Mouse (Mus musculus) CH12.LX (cell line): ENCODE measurements around the gene Hexim2. TPM values are rescaled to one million over a fixed set of nuclear protein-coding genes. Genes with fewer than 3 reads are reported as not detected.

Experiments used
- DNase-seq: peaks from one replicate; pipeline ENCODE4 v3.0.0-alpha.2; 2013; ENCODE audit errors: extremely low read depth
- H3K27ac ChIP-seq: 2 replicates; pipeline ENCODE4 v1.5.1; 2012; ENCODE audit warnings: low read depth, mild to moderate bottlenecking, control low read depth, moderate library complexity; ENCODE audit not compliant: insufficient read depth
- H3K27me3 ChIP-seq: replicated peaks from 2 replicates; pipeline ENCODE3; 2012; ENCODE audit warnings: inconsistent platforms
- H3K36me3 ChIP-seq, 2 experiments: replicated peaks in 1 of 2; 2 replicates each; pipeline versions ENCODE3 to v1.6.1; 2012; ENCODE audit warnings: inconsistent platforms in 1 of 2, low read length in 1 of 2, mild to moderate bottlenecking in 1 of 2, mixed read lengths in 1 of 2, moderate library complexity in 1 of 2; ENCODE audit not compliant: control insufficient read depth in 1 of 2, insufficient read depth in 1 of 2
- H3K4me1 ChIP-seq, 2 experiments: 2 replicates each; pipeline ENCODE4 v1.6.1; 2012; ENCODE audit warnings: inconsistent platforms in 1 of 2, moderate library complexity in 1 of 2; ENCODE audit not compliant: insufficient read depth in 2 of 2, control insufficient read depth in 1 of 2
- H3K4me2 ChIP-seq: 2 replicates; pipeline ENCODE4 v1.6.1; 2012; ENCODE audit warnings: low read depth, mild to moderate bottlenecking, control low read depth; ENCODE audit not compliant: poor library complexity, insufficient read depth, severe bottlenecking
- H3K4me3 ChIP-seq, 3 experiments: fragments of 150-350 bp in 1 of 3; sonication (generic) in 1 of 3; replicated peaks in 1 of 3; 2 replicates each; pipeline versions ENCODE3 to v1.5.1; 2011 to 2012; ENCODE audit warnings: low read depth in 2 of 3, low read length in 2 of 3, mild to moderate bottlenecking in 2 of 3, moderate library complexity in 2 of 3, control low read depth in 1 of 3, improper control_type of control experiment in 1 of 3, inconsistent platforms in 1 of 3, mixed read lengths in 1 of 3; ENCODE audit not compliant: poor library complexity in 1 of 3
- H3K79me2 ChIP-seq: replicated peaks from 2 replicates; pipeline ENCODE4 v1.6.1; 2012; ENCODE audit warnings: mild to moderate bottlenecking, moderate library complexity; ENCODE audit not compliant: control insufficient read depth, poor library complexity, insufficient read depth, severe bottlenecking; ENCODE audit errors: extremely low read depth
- H3K9ac ChIP-seq: 2 replicates; pipeline ENCODE4 v1.6.1; 2012; ENCODE audit warnings: low read depth, mild to moderate bottlenecking, control low read depth, moderate library complexity; ENCODE audit not compliant: insufficient read depth
- H3K9me3 ChIP-seq: replicated peaks from 2 replicates; pipeline ENCODE3; 2012; ENCODE audit warnings: low read length, inconsistent platforms, mixed read lengths
- BHLHE40 ChIP-seq: IDR thresholded peaks from 2 replicates; pipeline ENCODE4 v1.6.1; 2011; ENCODE audit warnings: mild to moderate bottlenecking, low read depth, low read length, improper control_type of control experiment
- CHD1 ChIP-seq: IDR thresholded peaks from 2 replicates; pipeline ENCODE4 v1.6.1; 2012; ENCODE audit warnings: low read depth, low read length, improper control_type of control experiment, inconsistent platforms
- ELF1 ChIP-seq: IDR thresholded peaks from 2 replicates; pipeline ENCODE4 v1.6.1; 2014; ENCODE audit warnings: low read depth, mild to moderate bottlenecking, inconsistent platforms, low read length, improper control_type of control experiment
- EP300 ChIP-seq: IDR thresholded peaks from 2 replicates; pipeline ENCODE4 v1.6.1; 2011; ENCODE audit warnings: low read length, improper control_type of control experiment
- ETS1 ChIP-seq: conservative IDR thresholded peaks from 2 replicates; pipeline ENCODE4 v1.6.1; 2012; ENCODE audit warnings: low read depth, mild to moderate bottlenecking, inconsistent platforms, low read length, improper control_type of control experiment, moderate library complexity
- GABPA ChIP-seq: IDR thresholded peaks from 2 replicates; pipeline ENCODE4 v1.6.1; 2012; ENCODE audit warnings: low read depth, low read length, improper control_type of control experiment, inconsistent platforms; ENCODE audit not compliant: insufficient replicate concordance
- HCFC1 ChIP-seq: IDR thresholded peaks from 2 replicates; pipeline ENCODE4 v1.6.1; 2012; ENCODE audit warnings: low read depth, mild to moderate bottlenecking, inconsistent platforms, low read length, improper control_type of control experiment
- IRF4 ChIP-seq: IDR thresholded peaks from 2 replicates; pipeline ENCODE4 v1.6.1; 2014; ENCODE audit warnings: low read depth, mild to moderate bottlenecking, inconsistent platforms, low read length, improper control_type of control experiment
- JUN ChIP-seq: IDR thresholded peaks from 2 replicates; pipeline ENCODE4 v1.6.1; 2011; ENCODE audit warnings: low read depth, mild to moderate bottlenecking, low read length, improper control_type of control experiment, moderate library complexity; ENCODE audit not compliant: insufficient read depth
- JUND ChIP-seq: conservative IDR thresholded peaks from 2 replicates; pipeline ENCODE4 v1.6.1; 2011; ENCODE audit warnings: low read depth, low read length, improper control_type of control experiment
- KAT2A ChIP-seq: IDR thresholded peaks from 2 replicates; pipeline ENCODE4 v1.6.1; 2012; ENCODE audit warnings: low read length, improper control_type of control experiment, inconsistent platforms; ENCODE audit not compliant: insufficient replicate concordance
- MAZ ChIP-seq: IDR thresholded peaks from 2 replicates; pipeline ENCODE4 v1.6.1; 2012; ENCODE audit warnings: low read depth, mild to moderate bottlenecking, inconsistent platforms, low read length, improper control_type of control experiment, moderate library complexity
- MEF2A ChIP-seq: IDR thresholded peaks from 2 replicates; pipeline ENCODE4 v1.6.1; 2014; ENCODE audit warnings: low read depth, mild to moderate bottlenecking, inconsistent platforms, low read length, improper control_type of control experiment, borderline replicate concordance
- MXI1 ChIP-seq: IDR thresholded peaks from 2 replicates; pipeline ENCODE4 v1.6.1; 2011; ENCODE audit warnings: mild to moderate bottlenecking, low read depth, low read length, improper control_type of control experiment
- NELFE ChIP-seq: IDR thresholded peaks from 2 replicates; pipeline ENCODE4 v1.6.1; 2011; ENCODE audit warnings: low read depth, low read length, improper control_type of control experiment
- NRF1 ChIP-seq: IDR thresholded peaks from 2 replicates; pipeline ENCODE4 v1.6.1; 2014; ENCODE audit warnings: low read depth, mild to moderate bottlenecking, inconsistent platforms, low read length, improper control_type of control experiment, moderate library complexity
- PAX5 ChIP-seq: IDR thresholded peaks from 2 replicates; pipeline ENCODE4 v1.6.1; 2012; ENCODE audit warnings: low read length, inconsistent platforms, mixed read lengths
- POLR2A ChIP-seq: IDR thresholded peaks from 2 replicates; pipeline ENCODE4 v1.6.1; 2011; ENCODE audit warnings: low read depth, mild to moderate bottlenecking, improper control_type of control experiment, low read length
- RAD21 ChIP-seq: IDR thresholded peaks from 2 replicates; pipeline ENCODE4 v1.6.1; 2011; ENCODE audit warnings: low read depth, mild to moderate bottlenecking, low read length, improper control_type of control experiment, moderate library complexity
- RCOR1 ChIP-seq: conservative IDR thresholded peaks from 2 replicates; pipeline ENCODE4 v1.6.1; 2012; ENCODE audit warnings: low read depth, mild to moderate bottlenecking, inconsistent platforms, low read length, improper control_type of control experiment
- SIN3A ChIP-seq: IDR thresholded peaks from 2 replicates; pipeline ENCODE4 v1.6.1; 2012; ENCODE audit warnings: low read length, improper control_type of control experiment, inconsistent platforms
- TBP ChIP-seq: conservative IDR thresholded peaks from 2 replicates; pipeline ENCODE4 v1.6.1; 2011; ENCODE audit warnings: low read depth, low read length, improper control_type of control experiment
- TCF12 ChIP-seq: IDR thresholded peaks from 2 replicates; pipeline ENCODE4 v1.6.1; 2014; ENCODE audit warnings: low read depth, mild to moderate bottlenecking, inconsistent platforms, low read length, improper control_type of control experiment
- UBTF ChIP-seq: IDR thresholded peaks from 2 replicates; pipeline ENCODE4 v1.6.1; 2012; ENCODE audit warnings: low read depth, mild to moderate bottlenecking, inconsistent platforms, low read length, improper control_type of control experiment, moderate library complexity
- USF1 ChIP-seq: IDR thresholded peaks from 2 replicates; pipeline ENCODE4 v1.6.1; 2014; ENCODE audit warnings: low read depth, mild to moderate bottlenecking, inconsistent platforms, low read length, improper control_type of control experiment
- USF2 ChIP-seq: conservative IDR thresholded peaks from 2 replicates; pipeline ENCODE4 v1.6.1; 2011; ENCODE audit warnings: low read depth, low read length, improper control_type of control experiment
- ZNF384 ChIP-seq: IDR thresholded peaks from 2 replicates; pipeline ENCODE4 v1.6.1; 2012; ENCODE audit warnings: low read depth, low read length, improper control_type of control experiment, inconsistent platforms
- dilution Hi-C: fragments of 300-500 bp; cut with MboI; formaldehyde crosslinking; loops from 2 replicates; pipeline ENCODE4 v1.14.3; 2020; ENCODE audit warnings: low sequenced_read_pairs; ENCODE audit not compliant: extremely low pct_unique_long_range_greater_than_20kb, extremely low pct_ligation_motif_present
- in situ Hi-C: fragments of 300-500 bp; cut with MboI; formaldehyde crosslinking; loops from 3 replicates; pipeline ENCODE4 v1.14.3; 2019; ENCODE audit warnings: low sequenced_read_pairs, low pct_ligation_motif_present, low pct_unique_long_range_greater_than_20kb, mixed read lengths
- polyA plus RNA-seq: library from polyadenylated mRNA; unstranded; fragments of >175 nt; gene quantifications from 2 replicates; pipeline ENCODE4 v1.2.1, GENCODE M21; 2012; ENCODE audit warnings: low read depth; ENCODE audit not compliant: insufficient read length
- total RNA-seq, 2 experiments: library from RNA; depleted of rRNA; stranded (reverse); fragments of 300-350 nt in 1 of 2; fragments of >200 nt in 1 of 2; gene quantifications; 2 replicates each; pipeline ENCODE4 v1.2.3; 2012 to 2014

The Hexim2 gene
- total and polyA plus RNA-seq, 3 experiments = 27.0 to 33.3 (median 28.8) TPM

DNA sequence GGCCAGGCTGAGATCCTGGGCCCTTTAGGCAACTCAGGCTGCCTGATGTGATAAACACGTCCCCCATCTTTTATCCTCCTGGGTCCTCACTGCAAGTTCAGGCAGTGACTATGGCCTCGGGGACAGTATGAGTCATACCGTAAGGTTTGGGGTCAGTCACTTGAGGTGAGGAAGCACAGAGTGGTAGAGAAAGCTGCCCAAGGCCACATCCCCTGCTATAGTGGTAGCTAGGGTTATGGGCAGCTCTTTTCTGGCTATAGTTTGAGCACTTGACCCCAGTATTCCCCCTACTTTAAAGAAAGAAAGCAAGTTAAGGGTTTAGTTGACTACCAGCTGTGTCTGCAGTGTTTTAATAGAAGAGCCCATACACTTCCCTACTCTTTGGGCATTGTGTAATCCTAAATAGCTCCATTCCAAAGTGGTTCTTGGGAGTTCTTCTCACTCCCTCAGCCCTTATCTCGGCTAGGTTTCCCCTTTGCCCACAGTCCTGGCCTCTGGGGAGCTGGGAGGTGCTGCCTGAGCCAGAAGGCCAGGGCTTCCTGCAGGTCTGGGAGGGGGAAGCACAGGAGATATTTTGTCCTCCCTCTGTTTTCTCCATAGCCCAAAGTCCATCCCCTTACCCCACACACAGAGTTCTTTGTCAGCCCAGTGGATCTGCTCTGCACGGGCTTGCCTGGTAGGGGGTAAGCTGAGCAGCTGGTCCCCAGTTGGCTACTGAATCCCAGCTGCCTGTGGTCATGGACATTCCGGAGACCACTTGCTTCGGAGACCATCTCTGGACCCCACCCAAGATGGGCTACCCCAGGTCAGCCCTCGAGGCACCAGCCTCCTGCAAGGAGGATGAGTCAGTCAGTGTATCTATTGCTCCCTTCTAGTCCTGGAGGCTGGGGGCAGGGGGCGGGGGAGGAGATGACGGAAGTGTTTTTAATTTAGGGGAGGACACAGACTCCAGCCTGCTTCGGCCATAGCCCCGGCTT, 12.4 kb downstream of the Hexim2 start:
- dilution Hi-C loops = no loop called here
- TF ChIP-seq IRF4 = peak; percentile 96
- peak; percentile 62; the same call in 1 of the 2 replicates for TF ChIP-seq SIN3A
- TF ChIP-seq ETS1 = 0 out of 2 replicates have a peak, but pooled peaks have one; percentile 44
- 0 out of 2 replicates have a peak, but pooled peaks have one; percentile 43 for TF ChIP-seq TBP
- no peak; the same call in 1 of the 2 replicates for TF ChIP-seq HCFC1
- no peak for TF ChIP-seq RAD21
- TF ChIP-seq POLR2A = peak; percentile 44; the same call in 1 of the 2 replicates
- TF ChIP-seq NELFE = no peak
- TF ChIP-seq EP300 = peak; percentile 86
- no peak for TF ChIP-seq UBTF
- TF ChIP-seq KAT2A = no peak
- TF ChIP-seq MEF2A = peak; percentile 68; the same call in 1 of the 2 replicates
- TF ChIP-seq PAX5 = no peak
- peak; percentile 30; the same call in 1 of the 2 replicates for TF ChIP-seq NRF1
- TF ChIP-seq GABPA = no peak
- TF ChIP-seq RCOR1 = no peak
- 0 out of 2 replicates have a peak, but pooled peaks have one; percentile 2 for TF ChIP-seq ELF1
- peak; percentile 88 for TF ChIP-seq JUND
- no peak for TF ChIP-seq ZNF384
- peak; percentile 66 for TF ChIP-seq BHLHE40
- TF ChIP-seq MXI1 = no peak; the same call in 1 of the 2 replicates
- peak; percentile 96 for TF ChIP-seq CHD1
- peak; percentile 79 for TF ChIP-seq TCF12
- no peak for TF ChIP-seq USF2
- TF ChIP-seq JUN = peak; percentile 76
- TF ChIP-seq MAZ = peak; percentile 75; the same call in 1 of the 2 replicates
- TF ChIP-seq USF1 = no peak
- Histone ChIP-seq H3K27me3 (no peaks in the 10 kb centered on the region), H3K27ac (peak overlapping the region; percentile 52; the same call in 1 of the 2 replicates), H3K4me2 (0 out of 2 replicates have a peak overlapping the region, but pooled peaks have one; percentile 1), H3K79me2 (no peaks in the 10 kb centered on the region), H3K9ac (peak overlapping the region; percentile 7), H3K36me3 (peaks cover 10 to 23% of the 10 kb centered on the region in 2 experiments), H3K4me1 (peaks cover 33 to 55% of the 10 kb centered on the region in 2 experiments), H3K9me3 (no peaks in the 10 kb centered on the region), H3K4me3 (no peak overlapping the region)
- peak; percentile 57 for DNase-seq
- in situ Hi-C loops = no loop called here
